9 mouse cellular contexts compared by ENCODE assay signal in genomic region chr15:97828901-97829338, GRCm38 (mm10). TPM values are rescaled to one million over a fixed set of nuclear protein-coding genes. Genes with fewer than 3 reads are reported as not detected.
DNase-seq lines count a peak whose midpoint lies in the region; ATAC-seq and TF ChIP-seq lines count a peak whose summit lies in the region.
"Had no signal": no experiment of that assay in that cellular context is flagged by ENCODE, and none has a peak within 500 bp of the region (broad histone marks: within the 10 kb centered on the region; RNA-seq: fewer than 3 reads in every experiment).

No protein-coding gene starts in this region.

- no peak for TF ChIP-seq POLR2A in heart, adult 2 months (IDR thresholded peaks at IDR 0.05; ENCODE audit: insufficient read depth, low read depth, low read length)

- TF ChIP-seq EP300 in heart, adult 2 months (IDR thresholded peaks at IDR 0.05; ENCODE audit: insufficient read depth, low read depth, low read length) = no peak

- no peaks in the 10 kb centered on the region for H3K27me3 ChIP-seq in heart, adult 2 months (ENCODE audit: control insufficient read depth, insufficient read depth, low read length)
- H3K27me3 ChIP-seq: Patski had no signal

- peak; percentile 58 to 65 for DNase-seq in heart, adult 18-20 months
- DNase-seq in heart, postnatal 25 days (ENCODE audit: low spot score) = no peak
- DNase-seq in heart, adult 2 months = peak; percentile 67 to 69
- peak; percentile 56 for DNase-seq in kidney, postnatal 14 days
- no peak for DNase-seq in urinary bladder, postnatal 10 days (ENCODE audit: low spot score)
- no peak for DNase-seq in gastrocnemius, postnatal 36 days

- H3K4me3 ChIP-seq in heart, adult 2 months = peak overlapping the region; percentile 75

- peak; percentile 46 for TF ChIP-seq CTCF in heart, adult 2 months (IDR thresholded peaks at IDR 0.05)

- peak overlapping the region; percentile 90 for H3K9ac ChIP-seq in heart, adult 2 months (ENCODE audit: low read depth, low read length)

- intact Hi-C loops in heart, postnatal 25 days (cut with DNase I) = loop anchor here (2.0 to 5.0 kb wide), 2 partner anchors 16 to 42 kb away; no protein-coding TSS in a partner anchor
- intact Hi-C loops in heart, adult 2 months (cut with DNase I) = no loop called here
- intact Hi-C loops in gastrocnemius, postnatal 36 days (cut with DNase I) = no loop called here

- 33% methylated on average over 5 of the region's 5 CpGs for WGBS in heart, adult 2 months

- ATAC-seq in megakaryocyte progenitor cell, adult 5-6 weeks (replicated peaks; ENCODE audit: poor library complexity) = 0 out of 2 replicates have a peak, but pooled peaks have one; percentile 5
- ATAC-seq in erythroblast, adult 5-6 weeks (replicated peaks; ENCODE audit: low FRiP score, poor library complexity, severe bottlenecking) = no peak
- ATAC-seq: Patski had no signal

- peak overlapping the region; percentile 88 for H3K27ac ChIP-seq in heart, adult 2 months

- H3K4me1 ChIP-seq in heart, adult 2 months (ENCODE audit: control insufficient read depth, insufficient read depth, low read length) = peaks cover 28% of the 10 kb centered on the region

- peaks cover 3% of the 10 kb centered on the region for H3K36me3 ChIP-seq in heart, adult 2 months (ENCODE audit: control insufficient read depth, insufficient read depth, low read length)

- H3K79me2 ChIP-seq in heart, adult 2 months (replicated peaks; ENCODE audit: control insufficient read depth, insufficient read depth, low read length) = 0 out of 2 replicates have a peak, but pooled peaks cover 4% of the 10 kb centered on the region

RNA-seq across cellular contexts. Expression of gene Hdac7, which starts 15.4 kb away (rescaled TPM):
- 10 to 100 TPM; 19.3 to 26.3 TPM for total RNA-seq in heart, adult 18-20 months (2021)
- 10 to 100 TPM; 30.3 to 33.0 TPM for total RNA-seq in heart, postnatal 25 days (2021)
- total RNA-seq in heart, adult 2 months (2021) = 10 to 100 TPM; 23.7 to 25.7 TPM
- 54.9 and 61.8 TPM in 2 replicates for polyA plus RNA-seq in heart, adult 2 months (2012; rRNA removed)
- total RNA-seq in megakaryocyte progenitor cell, adult 5-6 weeks (2015) = 22.1 and 29.2 TPM in 2 replicates
- 12.6 and 14.0 TPM in 2 replicates for total RNA-seq in megakaryocyte progenitor cell, adult 5-6 weeks (2017)
- 10 to 100 TPM; 10.6 to 11.8 TPM for total RNA-seq in gastrocnemius, postnatal 36 days (2021)
- 3.5 and 7.7 TPM in 2 replicates for total RNA-seq in erythroblast, adult 5-6 weeks (2015; ENCODE audit: low replicate concordance)
- 1.1 and 3.8 TPM in 2 replicates for total RNA-seq in erythroblast, adult 5-6 weeks (2017; ENCODE audit: low replicate concordance)

RNA-seq across cellular contexts. Expression of gene Slc48a1, which starts 50.6 kb away (rescaled TPM):
- 10 to 100 TPM; 57.9 to 69.7 TPM for total RNA-seq in heart, adult 18-20 months (2021)
- total RNA-seq in heart, postnatal 25 days (2021) = 10 to 100 TPM; 76.5 to 83.0 TPM
- 10 to 100 TPM; 72.7 to 73.0 TPM for total RNA-seq in heart, adult 2 months (2021)
- polyA plus RNA-seq in heart, adult 2 months (2012; rRNA removed) = 82.8 and 85.3 TPM in 2 replicates
- total RNA-seq in megakaryocyte progenitor cell, adult 5-6 weeks (2015) = 83.0 and 94.4 TPM in 2 replicates
- 62.7 and 70.0 TPM in 2 replicates for total RNA-seq in megakaryocyte progenitor cell, adult 5-6 weeks (2017)
- total RNA-seq in gastrocnemius, postnatal 36 days (2021) = 10 to 100 TPM; 44.8 to 46.2 TPM
- 187 and 225 TPM in 2 replicates for total RNA-seq in erythroblast, adult 5-6 weeks (2015; ENCODE audit: low replicate concordance)
- total RNA-seq in erythroblast, adult 5-6 weeks (2017; ENCODE audit: low replicate concordance) = 172 and 185 TPM in 2 replicates

Comparison
In these comparisons a context has a peak if more than half of its experiments do, and no peak if none do; other contexts are left out.
1. DNase-seq: peak in heart, adult 18-20 months (2 of 2), heart, adult 2 months (2 of 2) and kidney, postnatal 14 days (single experiment); none in heart, postnatal 25 days (single experiment), urinary bladder, postnatal 10 days (single experiment) and gastrocnemius, postnatal 36 days (0 of 2).